Mouse (Mus musculus) mesoderm, embryonic 11.5 days (tissue): Measurements from ENCODE around the gene Smlr1.

Source experiments
- DNase-seq: peaks from one replicate; pipeline ENCODE4 v3.0.0-alpha.2; 2012; ENCODE audit warnings: low read depth, low spot score

Gene Smlr1

DNA sequence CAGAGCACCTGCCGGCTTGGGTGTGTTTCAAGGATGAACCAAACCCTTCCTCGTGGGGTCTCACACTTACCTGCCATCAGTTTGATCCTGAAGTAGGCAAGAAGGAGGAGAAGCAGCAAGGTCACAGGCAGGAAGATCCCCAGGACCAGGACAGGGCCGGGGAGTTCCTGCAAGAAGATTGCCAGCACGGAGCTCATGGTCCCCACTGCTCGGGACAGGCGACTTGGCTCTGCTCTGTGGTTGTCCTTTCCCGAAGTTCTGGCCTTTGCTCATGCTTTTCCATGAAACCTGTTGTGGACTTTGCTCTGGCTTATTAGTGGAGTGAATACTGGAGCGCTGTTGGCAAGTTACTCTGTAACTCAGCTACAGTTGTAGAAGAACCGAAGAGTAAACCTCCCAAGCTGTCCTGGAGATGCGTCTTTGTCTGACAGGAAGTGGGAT, at the start of gene Smlr1:
Gene Smlr1, minus strand, starts transcription at position 377 of the 441 bp plus-strand sequence.
- DNase-seq, result no peak

DNA sequence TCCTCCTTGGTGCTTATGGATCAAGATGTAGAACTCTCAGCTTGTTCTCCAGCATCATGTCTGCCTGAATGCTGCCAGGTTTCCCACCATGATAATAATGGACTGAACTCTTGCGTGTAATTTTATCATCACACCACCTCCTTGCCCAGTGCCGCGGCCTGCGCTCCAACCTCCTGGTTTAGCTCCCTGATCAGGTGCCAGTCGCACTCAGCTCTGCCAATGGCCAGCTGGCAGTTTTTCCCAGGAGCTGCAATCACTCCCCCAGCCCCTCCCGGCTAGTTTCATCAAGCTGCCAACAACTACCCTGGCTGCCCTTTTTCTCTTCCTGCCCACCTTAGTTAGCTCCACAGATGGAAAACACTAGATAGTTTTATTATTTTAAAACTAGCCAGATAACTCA, 48.8 kb upstream of the Smlr1 start:
- no peak for DNase-seq

DNA sequence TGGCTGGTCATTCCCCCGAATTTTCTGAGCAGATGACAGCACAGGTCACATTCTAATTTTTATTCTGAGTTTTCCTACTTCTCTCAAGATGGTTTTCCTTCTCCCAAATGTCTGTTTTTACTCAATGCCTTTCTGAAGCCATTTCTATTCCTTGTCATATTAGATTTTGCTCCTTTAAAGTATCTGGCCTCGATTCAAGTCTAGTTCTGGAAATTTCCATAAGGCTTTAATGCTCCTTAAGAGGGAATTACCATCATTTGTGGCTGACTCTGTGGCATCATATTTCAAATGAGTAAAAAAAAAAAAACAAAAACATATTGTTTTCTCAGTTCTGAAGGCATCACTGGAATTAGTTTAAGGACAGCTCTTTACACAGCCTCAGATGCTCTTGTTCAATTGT, 44.0 kb upstream of the Smlr1 start:
- no peak for DNase-seq

DNA sequence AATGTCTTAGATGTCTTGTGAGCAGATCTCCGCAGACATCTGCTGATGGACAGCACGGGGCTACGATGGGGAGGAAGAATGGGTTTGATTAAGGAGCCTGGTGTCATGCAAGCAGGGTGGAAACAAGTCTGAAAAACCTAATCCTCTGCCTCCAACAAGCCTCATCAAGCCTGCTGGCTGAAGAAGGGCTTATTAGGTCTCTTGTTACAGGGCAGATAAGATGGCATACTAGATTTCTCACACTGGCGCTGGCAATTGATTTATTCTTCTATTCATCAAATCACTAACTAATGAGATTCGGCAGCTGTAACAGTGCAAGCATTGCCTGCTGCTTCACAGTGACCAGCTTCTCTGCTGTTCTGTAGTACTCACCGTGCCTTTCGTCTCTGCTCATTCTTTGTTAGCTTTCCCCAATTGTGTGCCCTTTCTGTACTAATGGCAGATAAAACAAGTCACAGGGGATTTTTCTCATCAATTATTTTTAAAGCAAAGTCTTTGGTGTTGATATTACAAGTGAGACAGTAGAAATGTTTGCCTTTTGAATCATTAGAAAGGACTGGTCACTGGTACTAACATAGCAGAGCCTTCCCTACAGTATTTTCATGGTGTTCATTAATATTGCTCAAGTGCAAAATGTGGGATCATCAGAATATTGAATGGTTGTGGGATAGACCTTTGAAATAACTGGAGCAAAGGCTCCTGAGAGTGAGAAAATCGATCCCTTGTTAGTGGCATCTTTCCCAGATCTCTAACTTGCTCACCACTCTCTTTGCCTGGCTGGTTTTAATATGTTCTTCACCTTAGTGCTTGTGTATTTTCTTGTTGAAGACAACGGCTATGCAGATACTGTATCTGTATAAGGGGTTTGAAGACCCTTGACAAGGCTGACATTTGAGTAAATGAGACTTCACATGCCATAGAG, 35.5 kb upstream of the Smlr1 start:
- peak; percentile 9 for DNase-seq

DNA sequence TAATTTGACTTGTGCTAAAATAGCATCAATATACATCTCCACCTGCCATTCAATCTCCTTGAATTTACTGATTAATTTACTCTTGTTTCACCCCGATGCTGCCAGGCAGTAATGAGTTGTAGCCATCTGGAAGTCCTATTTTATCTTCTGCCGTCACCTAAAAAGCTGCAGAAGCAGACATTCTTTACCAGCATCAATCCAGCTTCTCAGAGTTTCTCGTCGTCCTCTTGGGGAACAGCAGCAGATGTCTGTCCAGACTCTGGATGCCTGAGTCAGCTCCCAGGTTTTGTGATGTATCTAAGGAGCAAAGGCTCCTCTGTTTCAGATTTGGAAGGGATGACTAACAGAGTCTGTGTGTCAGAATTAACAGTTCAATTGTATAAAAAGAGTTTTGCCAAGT, 16.9 kb upstream of the Smlr1 start:
- peak; percentile 39 for DNase-seq

DNA sequence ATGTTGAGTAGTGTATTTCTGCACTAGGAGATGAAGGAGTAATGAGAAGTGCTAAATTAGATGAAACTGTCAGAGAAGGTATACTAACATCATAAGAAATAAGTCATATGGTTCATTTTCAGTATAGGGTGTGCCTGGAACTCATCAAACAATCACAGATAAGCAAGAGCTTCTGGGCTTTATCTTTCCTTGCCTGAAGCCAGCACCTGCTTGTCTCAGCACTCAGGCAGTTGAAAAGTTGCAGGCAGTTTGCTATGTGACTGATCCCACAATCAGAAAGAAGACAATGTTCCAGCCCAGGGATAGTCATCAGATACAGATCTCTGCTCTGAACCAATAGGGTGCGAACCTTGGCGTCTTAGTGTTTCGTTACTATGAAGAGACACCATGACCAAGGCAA, 5.0 kb upstream of the Smlr1 start:
- DNase-seq, result no peak

DNA sequence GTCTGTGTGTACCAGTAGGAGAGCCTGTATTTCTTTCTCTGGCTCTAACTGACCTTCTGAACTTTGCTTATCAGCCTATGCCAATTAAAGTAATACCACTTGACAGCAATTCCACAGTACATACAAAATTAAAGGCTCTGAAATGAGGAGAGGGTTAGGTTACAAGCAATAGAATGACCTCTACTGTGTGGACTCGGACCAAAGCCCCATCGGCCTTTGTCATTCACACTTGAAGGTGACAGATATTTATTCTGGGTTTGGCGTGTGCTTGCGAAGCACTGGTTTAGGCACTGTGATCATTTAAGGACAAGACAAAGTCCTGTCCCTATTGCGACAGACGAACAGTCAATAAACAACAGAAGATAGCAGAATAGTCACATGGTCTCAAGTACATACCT, 3.7 kb upstream of the Smlr1 start:
- no peak for DNase-seq

DNA sequence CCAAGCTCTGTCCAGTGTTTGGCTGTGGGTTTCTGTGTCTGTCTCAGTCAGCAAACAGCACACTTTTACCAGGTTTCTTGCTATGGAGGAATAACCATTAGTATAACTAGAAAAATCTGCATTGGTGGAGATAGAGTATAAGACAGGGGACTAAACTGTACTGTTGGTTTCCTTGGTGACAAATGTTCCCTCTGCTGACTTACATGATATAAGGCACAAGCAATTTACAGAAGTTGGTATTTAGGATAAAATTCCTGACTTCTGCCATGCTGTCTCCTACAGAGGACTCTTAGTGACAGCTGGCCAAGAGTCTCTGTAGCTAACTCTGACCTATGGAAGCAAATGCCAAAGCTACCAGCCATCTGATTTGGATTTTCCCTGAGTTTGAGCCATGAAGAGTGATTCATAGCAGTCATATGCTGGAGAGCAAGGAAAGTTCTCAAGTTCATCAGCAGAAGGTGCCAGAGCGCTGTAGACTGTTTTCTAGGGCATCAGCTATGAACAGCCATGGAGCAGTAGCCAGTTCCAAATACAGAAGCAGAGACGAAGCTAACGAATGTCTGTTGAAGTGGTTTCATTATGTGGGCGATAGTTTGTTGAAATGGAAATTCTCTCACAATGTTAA, 3.2 kb upstream of the Smlr1 start:
- DNase-seq, result no peak

DNA sequence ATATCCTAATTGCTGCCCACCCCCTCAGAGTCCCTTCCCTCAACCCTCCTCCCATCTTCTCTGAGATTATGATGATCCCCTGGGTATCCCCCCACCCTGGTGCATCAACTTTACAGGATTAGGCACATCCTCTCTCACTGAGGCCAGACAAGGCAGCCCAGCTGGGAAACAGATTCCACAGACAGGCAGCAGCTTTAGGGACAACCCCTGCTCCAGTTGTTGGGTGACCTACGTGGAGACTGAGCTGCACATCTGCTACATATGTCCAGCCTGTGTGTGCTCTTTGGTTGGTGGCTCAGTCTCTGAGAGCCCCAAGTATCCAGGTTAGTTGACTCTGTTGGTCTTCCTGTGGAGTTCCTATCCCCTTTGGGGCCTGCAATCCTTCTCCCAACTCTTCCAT, 2.7 kb upstream of the Smlr1 start:
- DNase-seq, result no peak

DNA sequence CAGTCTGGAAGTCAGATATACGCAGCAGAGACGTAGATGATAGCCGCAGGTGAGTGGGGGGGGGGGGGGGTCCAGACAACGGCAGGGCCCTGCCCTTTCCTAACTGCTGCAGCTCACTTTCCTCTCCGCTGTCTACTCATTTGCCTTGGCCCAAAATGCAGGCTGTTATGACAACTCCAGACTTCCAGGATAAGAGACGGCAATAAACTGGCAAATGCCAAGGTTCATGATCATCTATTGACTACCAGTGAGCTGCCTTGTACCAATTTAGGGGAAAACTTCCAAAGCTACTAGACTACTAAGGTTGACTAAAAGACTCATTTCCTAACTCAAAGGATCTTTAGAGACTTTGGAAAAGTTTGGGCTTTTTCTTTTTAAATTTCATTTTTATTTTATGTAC, 554 bp upstream of the Smlr1 start:
- no peak for DNase-seq

DNA sequence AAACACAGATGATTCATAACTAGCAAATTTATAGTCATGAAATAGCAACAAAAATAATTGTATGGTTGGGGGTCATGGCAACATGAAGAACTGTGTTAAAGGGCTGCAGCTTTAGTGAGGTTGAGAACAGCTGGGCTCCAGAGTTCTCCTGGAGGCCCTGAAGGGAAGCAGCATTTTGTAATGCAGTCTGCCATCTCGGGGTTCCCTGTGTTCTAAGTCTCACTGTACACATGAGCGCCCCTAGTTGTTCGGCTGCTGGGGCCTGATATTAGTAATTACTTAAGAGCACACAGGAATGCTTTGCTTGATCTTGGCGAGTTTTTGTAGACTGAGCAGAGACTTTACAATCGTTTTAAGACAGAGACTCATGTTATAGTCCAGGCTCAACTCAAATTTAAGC, 1.6 kb downstream of the Smlr1 start:
- DNase-seq, result no peak

DNA sequence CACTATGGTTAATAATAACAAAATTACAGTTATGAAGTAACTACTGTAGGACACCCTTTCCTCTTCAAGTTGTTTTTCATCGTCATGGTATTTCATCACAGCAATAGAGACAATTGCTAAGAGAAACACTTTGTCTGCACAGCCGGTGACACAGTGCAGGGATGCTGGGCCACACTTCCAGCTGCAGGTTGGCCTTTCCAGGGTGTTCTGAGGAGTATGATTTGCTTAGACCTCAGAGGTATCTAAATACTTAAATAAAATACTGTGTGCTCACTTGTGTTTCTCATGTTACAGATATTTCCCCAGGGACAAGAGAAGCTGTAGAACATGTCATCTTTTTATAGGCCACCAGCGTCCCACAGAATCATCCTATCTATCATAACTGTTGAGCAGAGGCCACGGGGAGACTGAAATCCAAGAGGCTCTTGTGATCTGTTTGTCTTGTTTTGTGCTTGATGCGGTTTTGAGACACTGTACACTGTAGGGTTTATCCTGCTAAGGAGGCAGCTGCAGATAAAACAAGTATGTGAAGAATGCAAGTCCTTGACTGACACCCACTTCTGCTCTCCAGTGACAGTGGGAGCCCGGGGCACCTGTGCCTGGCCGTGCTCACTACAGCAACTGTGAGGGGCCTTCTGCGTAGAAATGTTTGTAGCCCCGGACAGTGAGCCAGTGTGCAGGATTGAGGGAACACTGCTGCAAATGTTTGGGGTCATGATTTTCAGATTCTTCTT, 2.4 kb downstream of the Smlr1 start:
- DNase-seq, result peak; percentile 39

DNA sequence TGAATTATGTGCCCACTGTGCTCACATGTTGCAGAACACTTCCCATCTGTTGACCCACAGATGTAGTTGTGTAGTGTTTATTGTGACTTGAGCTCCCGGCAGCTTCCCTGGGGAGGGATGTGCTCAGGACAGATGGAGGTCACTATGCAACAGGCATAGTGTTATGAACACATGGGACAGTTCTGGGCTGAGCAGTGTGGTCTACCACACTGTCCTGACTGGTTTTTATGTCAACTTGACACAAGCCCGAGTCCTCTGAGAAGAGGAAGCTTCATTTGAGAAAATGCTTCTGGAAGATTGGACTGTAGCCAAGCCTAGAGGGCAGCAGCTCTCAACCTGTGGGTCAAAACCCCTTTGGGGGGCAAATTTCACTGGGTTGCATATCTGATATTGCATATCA, 3.0 kb downstream of the Smlr1 start:
- no peak for DNase-seq

DNA sequence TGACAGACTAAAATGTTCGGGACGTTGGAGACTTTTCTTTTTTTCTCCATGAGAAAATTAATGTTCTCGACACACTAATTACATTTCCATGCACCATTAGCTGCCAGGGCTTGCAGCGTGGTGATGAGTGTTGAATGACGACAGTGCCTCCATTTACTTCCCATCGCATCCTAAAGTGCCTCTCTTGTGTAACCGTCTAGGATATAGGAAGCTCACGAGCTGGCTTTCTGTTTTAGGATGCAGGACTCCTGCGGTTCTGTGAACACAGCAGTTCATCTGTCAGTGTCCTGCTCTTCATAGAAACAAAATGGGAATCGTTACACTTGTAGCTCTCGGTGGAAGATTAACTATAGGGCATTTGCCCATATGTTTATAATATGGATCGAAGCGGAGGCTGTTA, 4.7 kb downstream of the Smlr1 start:
- no peak for DNase-seq

DNA sequence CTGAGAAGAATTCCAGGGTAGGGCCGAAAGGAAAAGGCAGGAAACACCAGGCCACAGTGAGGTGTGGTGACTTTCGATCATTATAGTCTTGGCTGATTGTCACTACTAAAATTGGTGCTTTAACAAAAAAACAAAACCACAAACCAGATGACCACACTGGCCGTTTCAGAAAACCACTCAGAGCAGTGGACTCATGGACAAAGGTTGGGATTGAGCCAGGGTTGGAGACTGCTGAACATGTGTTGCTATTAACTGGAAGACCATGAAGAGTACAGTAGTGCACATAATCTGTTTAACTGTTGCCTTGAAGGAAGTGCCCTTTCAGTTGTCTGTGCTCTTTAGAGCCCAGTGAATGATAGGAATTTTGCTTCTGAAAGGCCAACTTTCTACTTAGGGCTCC, 8.9 kb downstream of the Smlr1 start:
- DNase-seq, result no peak

DNA sequence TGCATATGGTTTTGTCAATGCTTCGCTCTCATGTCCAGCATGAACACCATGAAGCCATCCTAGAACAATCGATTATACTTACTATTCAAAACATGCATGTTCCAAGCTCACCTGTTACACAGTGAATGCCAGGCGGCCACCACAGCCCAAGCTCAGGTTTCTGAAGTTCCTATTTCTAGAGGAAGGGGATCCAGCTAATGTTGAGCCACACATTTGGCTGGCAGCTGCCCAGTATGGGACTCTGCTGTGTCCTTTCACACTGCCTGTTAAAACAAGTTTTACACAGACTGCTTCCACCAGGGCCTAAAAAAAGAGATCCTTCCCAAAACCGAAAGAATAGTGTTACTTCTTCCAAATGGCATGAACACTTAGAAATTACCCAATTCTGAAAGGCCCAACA, 9.4 kb downstream of the Smlr1 start:
- DNase-seq, result no peak

DNA sequence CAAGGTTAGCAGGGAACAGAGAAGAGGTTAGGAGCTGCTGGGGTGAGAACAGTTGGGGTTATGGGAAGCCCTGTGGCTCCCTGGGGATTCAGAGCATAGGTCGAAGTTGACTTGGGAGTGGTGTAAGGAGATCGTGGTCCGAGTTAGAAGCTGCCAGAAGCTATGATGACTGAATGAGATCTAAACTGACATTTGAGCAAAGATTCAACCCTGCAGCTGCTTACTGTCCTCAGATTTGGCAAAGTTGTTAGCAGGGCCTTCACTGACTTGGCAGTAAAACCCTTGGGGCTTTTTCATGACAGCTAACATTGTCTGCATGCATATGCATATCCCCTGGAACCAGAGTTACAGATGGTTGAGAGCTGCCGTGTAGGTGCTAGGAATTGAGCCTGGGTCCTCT, 9.9 kb downstream of the Smlr1 start:
- no peak for DNase-seq

DNA sequence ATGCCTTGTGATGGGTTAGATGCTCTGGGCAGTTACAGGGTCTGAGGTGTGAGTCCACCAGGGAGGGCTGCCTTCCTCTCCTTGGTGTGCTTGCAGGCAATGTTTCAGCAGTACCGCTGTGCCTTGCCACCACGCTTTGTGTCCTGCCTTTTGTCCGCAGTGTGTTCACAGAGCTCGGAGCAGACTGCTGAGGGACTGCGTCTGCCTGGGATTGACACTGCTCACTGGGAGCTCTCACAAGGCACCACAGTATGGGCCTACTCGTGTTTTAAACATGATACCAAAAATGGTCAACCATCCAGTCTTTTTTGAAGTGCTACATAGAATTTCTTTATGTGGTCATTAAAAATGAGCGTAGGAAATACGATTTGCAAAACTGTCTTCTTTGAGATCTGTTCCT, 12.3 kb downstream of the Smlr1 start:
- DNase-seq, result no peak

DNA sequence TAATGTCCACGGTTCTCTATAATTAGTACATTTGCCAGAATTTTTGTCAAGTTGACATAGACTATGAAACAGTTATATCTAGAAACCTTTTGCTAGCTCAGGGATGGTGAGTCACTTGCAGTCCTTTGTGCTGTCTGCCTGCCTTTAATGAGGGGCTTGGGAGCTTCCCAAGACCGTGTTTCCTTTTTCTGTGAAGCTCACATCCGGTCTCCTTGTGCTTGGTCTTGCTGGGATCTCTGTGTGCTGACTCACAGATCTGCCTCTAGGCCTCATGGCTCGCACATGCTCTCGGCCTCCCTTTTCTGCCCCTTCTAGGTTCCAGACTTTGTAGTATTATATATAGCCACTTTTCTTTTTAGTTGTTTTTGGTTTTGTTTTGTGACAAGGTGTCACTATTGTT, 15.6 kb downstream of the Smlr1 start:
- no peak for DNase-seq

DNA sequence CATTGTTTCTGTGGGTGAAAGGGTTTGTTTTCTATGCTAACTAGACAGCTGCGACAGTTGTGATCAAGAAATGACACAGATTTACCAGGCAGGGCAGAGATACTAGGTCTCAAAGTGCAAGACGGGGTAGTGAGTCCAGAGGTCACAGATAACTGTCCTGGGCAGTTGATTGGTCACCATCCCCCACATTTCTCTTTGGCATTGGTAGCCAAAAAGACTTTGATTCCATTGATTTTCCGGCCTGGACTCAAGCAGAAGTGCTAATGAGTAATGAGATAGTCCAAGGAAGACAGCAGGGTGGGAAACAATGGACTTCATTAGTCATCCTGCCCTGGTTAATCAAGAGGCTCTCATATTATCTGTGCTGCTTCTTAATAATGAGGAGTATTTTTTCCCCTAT, 16.1 kb downstream of the Smlr1 start:
- DNase-seq, result no peak

DNA sequence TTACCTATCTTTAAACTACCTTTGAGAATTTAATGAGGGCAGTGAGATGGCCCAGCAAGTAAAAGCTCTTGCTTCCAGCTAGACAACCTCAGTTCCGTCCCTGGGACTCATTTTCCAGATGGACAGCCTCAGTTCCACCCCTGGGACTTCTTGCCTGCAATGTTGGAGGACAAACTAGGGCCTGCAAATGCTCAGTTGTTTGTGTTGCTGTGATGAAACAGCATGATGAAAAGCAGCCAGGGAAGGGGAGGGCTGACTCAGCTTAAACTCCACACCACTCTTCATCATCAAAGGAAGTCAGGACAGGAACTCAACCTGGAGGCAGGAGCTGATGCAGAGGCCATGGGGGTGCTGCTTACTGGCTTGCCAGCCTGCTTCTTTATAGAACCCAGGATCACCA, 22.2 kb downstream of the Smlr1 start:
- DNase-seq, result no peak

DNA sequence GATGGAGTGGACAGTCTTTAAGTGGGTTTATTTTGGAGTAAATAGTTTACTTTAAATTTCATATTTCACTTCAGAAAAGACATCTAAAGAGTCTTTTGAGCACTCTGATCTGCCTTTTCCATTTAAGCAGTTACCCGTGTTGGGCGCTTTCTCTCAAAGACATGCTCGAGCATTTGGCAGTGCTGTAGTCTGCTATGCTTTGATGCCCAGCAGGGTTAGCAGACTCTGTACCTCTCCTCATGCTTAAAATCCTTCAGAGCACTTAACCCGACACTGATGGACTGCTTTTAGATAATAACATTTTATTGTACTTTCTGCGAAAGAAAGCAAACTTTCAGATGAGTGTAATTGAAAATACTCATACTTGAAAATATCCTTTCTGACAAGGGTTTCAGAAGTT, 32.8 kb downstream of the Smlr1 start:
- no peak for DNase-seq
